Mouse (Mus musculus) midbrain, embryonic 14.5 days (tissue): Measurements from ENCODE around the gene Cd27. TPM values are rescaled to one million over a fixed set of nuclear protein-coding genes. Genes with fewer than 3 reads are reported as not detected.

Source experiments
- ATAC-seq: fragments of 200-750 bp; cut with Nextera tagmentation; 2 replicates; pipeline ENCODE4 v1.8.0; 2017; ENCODE audit warnings: moderate number of reproducible peaks, moderate library complexity; ENCODE audit not compliant: low FRiP score, low TSS enrichment
- DNase-seq: peaks from one replicate; pipeline ENCODE4 v3.0.0-alpha.2; 2015
- H3K27ac ChIP-seq: fragments of 300-500 bp; sonication (generic); replicated peaks from 2 replicates; pipeline ENCODE4 v1.5.1; 2014; ENCODE audit warnings: mild to moderate bottlenecking, low read depth, low read length, moderate library complexity
- H3K27me3 ChIP-seq: fragments of 300-500 bp; sonication (generic); 2 replicates; pipeline ENCODE4 v1.6.1; 2014; ENCODE audit warnings: low read length, control low read depth, mixed read lengths; ENCODE audit not compliant: control insufficient read depth, insufficient read depth
- H3K36me3 ChIP-seq: fragments of 300-500 bp; sonication (generic); 2 replicates; pipeline ENCODE4 v1.6.1; 2014; ENCODE audit warnings: low read length, control low read depth; ENCODE audit not compliant: control insufficient read depth, insufficient read depth
- H3K4me1 ChIP-seq: fragments of 300-500 bp; sonication (generic); 2 replicates; pipeline ENCODE4 v1.6.1; 2014; ENCODE audit warnings: mild to moderate bottlenecking, antibody characterized with exemption, low read length, control low read depth; ENCODE audit not compliant: control insufficient read depth, insufficient read depth
- H3K4me2 ChIP-seq: fragments of 300-500 bp; sonication (generic); 2 replicates; pipeline ENCODE4 v1.6.1; 2014; ENCODE audit warnings: mild to moderate bottlenecking, low read length, moderate library complexity
- H3K4me3 ChIP-seq: fragments of 300-500 bp; sonication (generic); replicated peaks from 2 replicates; pipeline ENCODE4 v1.5.1; 2014; ENCODE audit warnings: low read depth, low read length
- H3K9ac ChIP-seq: fragments of 300-500 bp; sonication (generic); replicated peaks from 2 replicates; pipeline ENCODE4 v1.6.1; 2014; ENCODE audit warnings: mild to moderate bottlenecking, low read length, moderate library complexity
- H3K9me3 ChIP-seq: fragments of 300-500 bp; sonication (generic); 2 replicates; pipeline ENCODE4 v1.6.1; 2016; ENCODE audit warnings: low read length, control low read depth, mixed read lengths; ENCODE audit not compliant: control insufficient read depth
- WGBS: fragments of 180-500 bp; shearing (Covaris S2); extraction: QIAGEN DNeasy Blood & Tissue Kit; methylation state at CpG from one replicate; pipeline ENCODE4 v1.1.7; 2014; 5-methylcytosine and 5-hydroxymethylcytosine counted together
- polyA plus RNA-seq: library from polyadenylated mRNA; unstranded; fragments of >200 nt; fragmentation: Nextera tagmentation; extraction: Ambion mirVana; gene quantifications from 2 replicates; pipeline ENCODE4 v1.2.1, GENCODE M21; 2014

Gene Cd27
- polyA plus RNA-seq, 1 experiment from 2014 or later: 1.9 TPM

DNA sequence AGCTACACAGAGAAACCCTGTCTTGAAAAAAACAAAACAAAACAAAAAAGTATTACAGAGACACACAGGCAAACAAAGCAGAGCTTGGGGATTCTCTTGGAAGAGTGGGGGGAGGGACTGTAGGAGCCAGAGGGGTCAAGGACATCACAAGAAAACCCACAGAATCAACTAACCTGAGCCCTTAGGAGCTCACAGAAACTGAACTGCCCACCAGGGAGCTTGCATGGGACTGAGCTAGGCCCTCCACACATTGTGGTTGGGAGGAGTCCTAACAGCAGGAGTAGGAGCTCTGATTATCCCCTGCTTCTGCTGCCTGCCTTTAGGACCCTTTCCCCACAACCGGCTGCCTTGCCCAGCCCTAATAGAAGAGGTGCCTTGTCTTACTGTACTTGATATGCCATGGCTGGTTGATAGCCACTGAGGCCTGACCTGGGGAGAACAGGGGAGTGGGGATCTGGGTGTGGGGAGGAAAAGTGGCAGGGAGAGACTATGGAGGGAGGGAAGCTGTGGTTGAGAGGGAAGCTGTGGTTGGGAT, 41.2 kb downstream of the Cd27 start:
- WGBS: 15% methylated on average over 1 of the region's 1 CpGs
- Histone ChIP-seq H3K27ac (no peak overlapping the region), H3K4me2 (no peak overlapping the region), H3K4me3 (no peak overlapping the region), H3K27me3 (no peaks in the 10 kb centered on the region), H3K9ac (no peak overlapping the region), H3K36me3 (peaks cover 20% of the 10 kb centered on the region; the same call in 1 of the 2 replicates), H3K4me1 (peaks cover 14% of the 10 kb centered on the region; the same call in 1 of the 2 replicates), H3K9me3 (no peaks in the 10 kb centered on the region)
- ATAC-seq (no peak), DNase-seq (no peak)

DNA sequence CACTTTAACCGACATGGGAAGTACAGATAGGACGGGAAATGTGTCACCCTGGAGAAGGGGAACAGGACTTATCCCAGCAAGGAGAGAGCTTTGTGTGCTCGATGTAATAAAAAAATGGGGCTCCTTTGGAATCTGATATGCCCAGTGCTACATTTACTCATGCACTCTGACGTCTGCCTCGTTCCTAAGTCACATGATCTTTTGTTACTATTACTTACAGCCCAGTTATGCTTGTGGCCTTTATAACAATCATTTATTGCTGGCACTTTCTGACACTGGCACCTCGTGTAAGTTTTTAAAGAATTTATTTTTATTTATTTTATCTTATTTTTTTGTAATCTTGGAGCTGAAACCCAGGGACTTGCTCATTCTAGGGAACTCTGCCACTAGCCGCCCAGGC, 43.4 kb downstream of the Cd27 start:
- ATAC-seq (no peak), DNase-seq (no peak)
- Histone ChIP-seq H3K9me3 (no peaks in the 10 kb centered on the region), H3K4me1 (peaks cover 14% of the 10 kb centered on the region; the same call in 1 of the 2 replicates), H3K4me2 (peak overlapping the region; percentile 15; the same call in 1 of the 2 replicates), H3K36me3 (peaks cover 31% of the 10 kb centered on the region), H3K4me3 (no peak overlapping the region), H3K9ac (no peak overlapping the region), H3K27ac (no peak overlapping the region), H3K27me3 (no peaks in the 10 kb centered on the region)
- WGBS: 90% methylated on average over 7 of the region's 7 CpGs

DNA sequence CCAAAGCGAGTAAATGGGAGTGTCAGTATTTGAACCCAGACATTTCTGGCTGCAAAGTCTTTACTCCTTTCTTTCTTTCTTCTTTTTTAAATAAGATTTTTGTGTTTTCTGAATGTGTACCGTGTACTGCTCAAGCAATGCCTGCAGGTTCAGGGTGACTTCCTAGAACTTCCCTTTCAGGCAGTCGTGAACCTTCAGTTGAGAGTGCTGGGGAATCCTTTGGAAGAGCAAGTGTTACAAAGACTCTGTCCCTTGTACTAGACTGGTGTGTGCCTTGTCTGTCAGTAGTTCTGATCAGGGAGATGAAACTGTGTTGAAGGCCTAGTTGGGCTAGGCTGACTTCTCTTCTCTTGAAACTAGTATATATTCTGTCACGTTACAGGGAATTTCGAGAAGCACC, 44.0 kb downstream of the Cd27 start:
- 49% methylated on average over 5 of the region's 5 CpGs for WGBS
- Histone ChIP-seq H3K27me3 (no peaks in the 10 kb centered on the region), H3K27ac (peak overlapping the region; percentile 99; the same call in 1 of the 2 replicates)

DNA sequence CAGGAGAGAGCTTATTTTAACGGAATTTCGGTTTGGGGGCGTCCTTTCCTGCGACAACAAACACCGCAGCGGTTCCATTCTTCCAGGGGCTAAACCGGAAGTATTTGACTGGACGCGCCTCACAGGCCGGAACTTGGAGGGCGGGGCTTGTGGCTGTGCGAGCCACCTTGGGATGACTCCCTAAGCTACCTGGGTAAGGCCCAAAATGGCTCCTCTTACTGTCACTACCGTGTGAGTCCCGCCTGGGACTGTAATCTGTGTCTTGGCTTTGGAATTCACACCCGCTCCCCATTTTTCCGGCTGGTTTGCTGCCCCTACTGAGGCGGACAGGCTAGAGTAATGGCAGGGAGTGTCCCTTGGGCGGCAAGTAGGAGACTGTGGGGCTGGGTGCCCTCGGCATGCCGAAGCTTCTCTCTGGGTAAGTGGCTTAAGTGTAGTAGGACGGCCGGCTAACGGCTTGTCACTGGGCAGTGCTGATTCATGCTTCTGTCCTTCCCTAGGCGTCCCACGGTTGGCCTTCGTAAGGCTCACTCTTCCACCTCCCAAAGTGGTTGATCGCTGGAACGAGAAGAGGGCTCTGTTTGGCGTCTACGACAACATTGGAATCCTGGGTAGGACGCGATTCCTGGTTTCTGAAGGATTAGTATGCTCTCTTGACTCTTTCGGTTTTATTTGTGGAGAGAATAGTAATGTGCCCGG, 44.6 kb downstream of the Cd27 start:
- under 1% methylated on average over 34 of the region's 34 CpGs for WGBS
- H3K27ac ChIP-seq: peak overlapping the region; percentile 99
- peaks cover 41% of the 10 kb centered on the region for H3K36me3 ChIP-seq
- H3K9me3 ChIP-seq: no peaks in the 10 kb centered on the region
- ATAC-seq (peak; percentile 92), DNase-seq (peak; percentile 97)
- H3K4me2 ChIP-seq: peak overlapping the region; percentile 71
- peak overlapping the region; percentile 68 for H3K9ac ChIP-seq
- H3K4me3 ChIP-seq: peak overlapping the region; percentile 69
- H3K4me1 ChIP-seq: peaks cover 14% of the 10 kb centered on the region; the same call in 1 of the 2 replicates
- H3K27me3 ChIP-seq: no peaks in the 10 kb centered on the region

More for the DNA sequence above, 44.0 kb downstream of the Cd27 start:
- Histone ChIP-seq H3K9ac (peak overlapping the region; percentile 68), H3K36me3 (peaks cover 34% of the 10 kb centered on the region), H3K4me2 (peak overlapping the region; percentile 71), H3K4me3 (peak overlapping the region; percentile 69), H3K9me3 (no peaks in the 10 kb centered on the region), H3K4me1 (peaks cover 14% of the 10 kb centered on the region; the same call in 1 of the 2 replicates)
- DNase-seq (no peak), ATAC-seq (no peak)

DNA sequence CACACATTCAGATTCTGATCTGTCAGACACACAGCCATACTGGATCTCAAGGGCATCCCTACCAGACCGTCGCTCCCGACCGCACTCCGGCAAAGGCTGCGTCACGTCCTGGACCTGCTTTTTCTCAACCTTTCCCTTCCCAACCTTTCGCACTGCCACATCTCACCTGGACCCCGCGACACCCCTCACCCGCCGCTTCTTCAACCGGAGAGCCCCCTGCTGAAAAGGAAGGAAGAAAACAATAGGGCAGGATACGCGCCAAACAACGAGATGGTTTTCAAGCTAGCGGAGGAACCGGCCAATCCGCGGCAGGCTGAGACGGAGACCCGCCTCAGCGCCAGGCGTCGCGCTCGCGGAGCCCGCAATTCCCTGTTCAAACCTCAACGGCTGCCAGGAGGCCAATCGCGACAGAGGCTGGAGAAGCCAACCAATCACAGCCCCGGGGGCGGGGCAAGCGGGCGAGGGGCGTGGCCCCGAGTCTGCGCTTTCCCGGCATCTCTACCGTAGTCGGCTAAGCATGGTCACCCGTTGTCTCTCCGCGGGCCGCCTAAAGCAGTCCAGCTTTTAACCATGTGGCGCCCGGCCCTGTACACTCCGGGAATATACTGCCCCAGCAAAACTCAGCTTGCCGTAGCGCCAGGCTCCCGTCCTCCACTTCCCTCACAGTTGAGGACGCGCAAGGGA, 45.3 kb downstream of the Cd27 start, which contains the start of the genes Ncapd2 and Mrpl51:
Gene Ncapd2, minus strand, starts transcription at position 370 of the 684 bp plus-strand sequence.
Gene Mrpl51, plus strand, starts transcription at position 470 of the 684 bp plus-strand sequence.
- peak within 1 kb of the TSS; percentile 68 for H3K9ac ChIP-seq
- H3K4me3 ChIP-seq: peak within 1 kb of the TSS; percentile 69
- under 1% methylated on average over 54 of the region's 54 CpGs for WGBS
- peak within 1 kb of the TSS; percentile 99 for H3K27ac ChIP-seq
- no peaks in the 10 kb centered on the region for H3K9me3 ChIP-seq
- H3K36me3 ChIP-seq: peaks cover 48% of the 10 kb centered on the region
- peaks cover 14% of the 10 kb centered on the region; the same call in 1 of the 2 replicates for H3K4me1 ChIP-seq
- H3K27me3 ChIP-seq: no peaks in the 10 kb centered on the region
- DNase-seq (peak; percentile 99), ATAC-seq (peak; percentile 97)
- peak within 1 kb of the TSS; percentile 71 for H3K4me2 ChIP-seq

DNA sequence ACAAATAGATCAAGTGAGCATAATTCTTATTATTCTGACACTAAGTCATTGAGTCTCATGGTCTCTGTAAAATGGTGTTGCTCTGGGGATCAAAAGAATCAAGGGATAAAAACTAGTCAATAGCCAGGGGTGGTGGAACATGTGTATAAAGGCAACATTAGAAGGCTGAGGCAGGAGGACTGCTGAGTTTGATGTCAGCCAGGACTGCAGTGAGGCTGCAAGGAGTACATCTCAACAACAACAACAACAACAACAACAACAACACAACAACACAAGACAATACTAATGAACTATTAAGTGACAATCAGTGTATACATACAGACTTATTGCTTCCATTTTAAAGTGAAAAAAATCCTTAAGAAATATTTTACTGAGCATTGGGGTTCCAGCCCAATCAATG, 46.0 kb downstream of the Cd27 start:
- H3K9ac ChIP-seq: peak overlapping the region; percentile 62
- H3K9me3 ChIP-seq: no peaks in the 10 kb centered on the region
- peak; percentile 14 for DNase-seq
- H3K4me3 ChIP-seq: peak overlapping the region; percentile 69
- peak overlapping the region; percentile 71 for H3K4me2 ChIP-seq
- peaks cover 13% of the 10 kb centered on the region; the same call in 1 of the 2 replicates for H3K4me1 ChIP-seq
- peaks cover 54% of the 10 kb centered on the region for H3K36me3 ChIP-seq
- H3K27ac ChIP-seq: peak overlapping the region; percentile 99
- H3K27me3 ChIP-seq: no peaks in the 10 kb centered on the region
- no peak for ATAC-seq

DNA sequence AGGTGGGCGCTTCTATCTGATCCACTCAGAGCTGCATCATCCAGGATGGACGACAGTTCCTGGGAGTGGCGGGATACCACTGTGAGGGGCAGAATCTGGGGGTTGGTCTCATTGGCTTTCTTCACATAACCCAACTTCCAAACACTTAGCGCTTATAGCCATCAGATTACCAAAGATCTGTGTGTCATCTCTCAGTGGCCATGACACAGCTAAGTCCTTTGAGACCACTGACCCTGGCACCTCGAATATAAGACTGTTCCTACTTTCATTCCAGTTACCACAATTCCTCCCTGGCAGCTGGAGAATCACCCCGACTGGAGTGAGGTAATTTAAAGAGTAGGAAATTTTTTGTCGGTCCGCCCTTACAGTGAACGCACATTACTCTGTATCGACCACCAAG, 50.6 kb downstream of the Cd27 start:
- Histone ChIP-seq H3K4me2 (no peak overlapping the region), H3K9ac (no peak overlapping the region), H3K4me1 (0 out of 2 replicates have a peak, but pooled peaks cover 3% of the 10 kb centered on the region), H3K9me3 (no peaks in the 10 kb centered on the region), H3K36me3 (peaks cover 81% of the 10 kb centered on the region), H3K4me3 (no peak overlapping the region), H3K27ac (no peak overlapping the region), H3K27me3 (no peaks in the 10 kb centered on the region)
- ATAC-seq (no peak), DNase-seq (no peak)
- 95% methylated on average over 10 of the region's 10 CpGs for WGBS
